ENCODE assay signal across 32 mouse cellular contexts in the genomic region with DNA sequence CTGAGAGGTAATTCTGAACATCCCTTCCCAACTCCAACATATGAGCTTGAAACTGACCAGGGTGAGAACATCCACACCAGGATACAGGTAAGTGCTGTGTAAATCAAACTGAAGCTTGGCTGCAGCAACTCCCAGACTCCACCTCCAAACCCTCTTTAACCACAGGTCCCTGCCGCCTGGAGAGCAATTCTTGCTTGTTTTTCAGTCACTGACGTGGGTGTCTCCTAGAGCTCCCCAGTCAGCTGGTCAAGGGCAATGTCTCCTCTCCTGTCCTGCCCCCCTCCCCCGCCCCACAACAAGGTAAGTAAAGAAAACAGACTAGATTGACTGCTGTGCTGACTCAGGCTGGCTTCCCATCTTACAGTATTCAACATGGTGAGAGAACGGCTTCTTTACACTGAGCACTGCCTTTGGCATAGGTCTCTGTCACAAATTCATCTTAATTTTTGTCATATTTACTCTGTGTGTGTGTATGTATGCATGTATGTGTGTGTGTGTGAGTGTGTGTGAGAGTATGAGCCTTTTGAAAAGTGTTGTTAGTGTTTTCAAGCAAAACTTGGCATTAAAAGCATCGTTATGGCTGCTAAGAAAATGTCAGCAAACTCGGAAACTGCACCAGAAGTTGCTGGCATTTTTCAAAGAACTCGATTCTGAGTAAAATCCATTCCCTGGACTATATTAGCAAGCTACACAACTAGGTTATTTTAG. TPM values are rescaled to one million over a fixed set of nuclear protein-coding genes. Genes with fewer than 3 reads are reported as not detected.
DNase-seq lines count a peak whose midpoint lies in the region; ATAC-seq and TF ChIP-seq lines count a peak whose summit lies in the region.
"Had no signal": no experiment of that assay in that cellular context is flagged by ENCODE, and none has a peak within 500 bp of the region (broad histone marks: within the 10 kb centered on the region; RNA-seq: fewer than 3 reads in every experiment).

No protein-coding gene starts in this region.

- H3K9me3 ChIP-seq in lung, postnatal 0 days (ENCODE audit: low read length): no peaks in the 10 kb centered on the region
- H3K9me3 ChIP-seq in liver, embryonic 16.5 days (replicated peaks; ENCODE audit: control insufficient read depth, low read length): no peaks in the 10 kb centered on the region
- H3K9me3 ChIP-seq: embryonic facial prominence, embryonic 10.5 days; embryonic facial prominence, embryonic 15.5 days; heart, embryonic 13.5 days; hindbrain, embryonic 10.5 days; hindbrain, embryonic 15.5 days; limb, embryonic 10.5 days; limb, embryonic 15.5 days; midbrain, embryonic 10.5 days; midbrain, embryonic 15.5 days; neural tube, embryonic 15.5 days had no signal

- no peak for DNase-seq in frontal cortex, postnatal 10 days (ENCODE audit: low spot score in 2 of 2)
- DNase-seq in lung, postnatal 0 days (ENCODE audit: low spot score): peak; percentile 35
- DNase-seq in lung, postnatal 25 days (ENCODE audit: low spot score): no peak
- DNase-seq in brain, embryonic 18.5 days (ENCODE audit: low read depth, low spot score): peak; percentile 43
- no peak for DNase-seq in retina, postnatal 1 day
- DNase-seq: adrenal gland, adult 2 months; adrenal gland, postnatal 36 days; B cell, adult 2 months; cerebellum, adult 8-10 months; cerebellum, postnatal 25 days; heart, adult 2 months; heart, postnatal 10 days; kidney, adult 8-10 months; kidney, postnatal 10 days; layer of hippocampus, adult 9-11 months; spleen, adult 18-20 months; thymus, adult 2 months; thymus, postnatal 4 days had no signal

- H3K9ac ChIP-seq in lung, postnatal 0 days (replicated peaks; ENCODE audit: low read depth): no peak overlapping the region
- H3K9ac ChIP-seq in liver, embryonic 16.5 days (ENCODE audit: low read depth, low read length): no peak overlapping the region
- H3K9ac ChIP-seq: embryonic facial prominence, embryonic 15.5 days; heart, embryonic 13.5 days; hindbrain, embryonic 15.5 days; limb, embryonic 15.5 days; midbrain, embryonic 15.5 days; neural tube, embryonic 15.5 days had no signal

- no peaks in the 10 kb centered on the region for H3K4me1 ChIP-seq in lung, postnatal 0 days (ENCODE audit: insufficient read depth, low read depth, low read length)
- H3K4me1 ChIP-seq in liver, embryonic 16.5 days (ENCODE audit: control insufficient read depth, low read depth, low read length): no peaks in the 10 kb centered on the region; the same call in 1 of the 2 replicates
- H3K4me1 ChIP-seq: embryonic facial prominence, embryonic 10.5 days; embryonic facial prominence, embryonic 15.5 days; heart, embryonic 13.5 days; hindbrain, embryonic 10.5 days; hindbrain, embryonic 15.5 days; limb, embryonic 10.5 days; limb, embryonic 15.5 days; midbrain, embryonic 10.5 days; midbrain, embryonic 15.5 days; neural tube, embryonic 15.5 days had no signal

- no peak for TF ChIP-seq EP300 in lung, postnatal 0 days (IDR thresholded peaks at IDR 0.05)

- no peak overlapping the region for H3K27ac ChIP-seq in lung, postnatal 0 days (ENCODE audit: low read length)
- 0 out of 2 replicates have a peak overlapping the region, but pooled peaks have one; percentile 41 for H3K27ac ChIP-seq in liver, embryonic 16.5 days (ENCODE audit: low read length)
- H3K27ac ChIP-seq: embryonic facial prominence, embryonic 10.5 days; embryonic facial prominence, embryonic 15.5 days; heart, adult 2 months; heart, embryonic 13.5 days; hindbrain, embryonic 10.5 days; hindbrain, embryonic 15.5 days; limb, embryonic 10.5 days; limb, embryonic 15.5 days; midbrain, embryonic 10.5 days; midbrain, embryonic 15.5 days; neural tube, embryonic 15.5 days had no signal

- 36% methylated on average over 7 of the region's 7 CpGs for WGBS in lung, postnatal 0 days
- 43% methylated on average over 7 of the region's 7 CpGs for WGBS in liver, embryonic 16.5 days (ENCODE audit: insufficient replicate concordance)

- H3K27me3 ChIP-seq in lung, postnatal 0 days (replicated peaks; ENCODE audit: insufficient read depth, low read length): no peaks in the 10 kb centered on the region
- peaks cover 3% of the 10 kb centered on the region for H3K27me3 ChIP-seq in liver, embryonic 16.5 days (ENCODE audit: control insufficient read depth, insufficient read depth, low read depth, low read length)
- H3K27me3 ChIP-seq: embryonic facial prominence, embryonic 15.5 days; hindbrain, embryonic 15.5 days; midbrain, embryonic 15.5 days; neural tube, embryonic 15.5 days had no signal

- no peak for TF ChIP-seq CTCF in lung, postnatal 0 days (IDR thresholded peaks at IDR 0.05)

- no peak overlapping the region for H3K4me3 ChIP-seq in lung, postnatal 0 days (ENCODE audit: low read depth, low read length)
- no peak overlapping the region for H3K4me3 ChIP-seq in liver, embryonic 16.5 days (ENCODE audit: low read depth, low read length)
- H3K4me3 ChIP-seq: embryonic facial prominence, embryonic 10.5 days; embryonic facial prominence, embryonic 15.5 days; heart, adult 2 months; heart, embryonic 13.5 days; hindbrain, embryonic 10.5 days; hindbrain, embryonic 15.5 days; limb, embryonic 10.5 days; limb, embryonic 15.5 days; midbrain, embryonic 10.5 days; midbrain, embryonic 15.5 days; neural tube, embryonic 15.5 days had no signal

- no peak overlapping the region for H3K4me2 ChIP-seq in lung, postnatal 0 days (replicated peaks; ENCODE audit: low read depth, low read length)
- H3K4me2 ChIP-seq in liver, embryonic 16.5 days (ENCODE audit: low read depth, low read length): no peak overlapping the region
- H3K4me2 ChIP-seq: embryonic facial prominence, embryonic 15.5 days; heart, embryonic 13.5 days; hindbrain, embryonic 15.5 days; limb, embryonic 15.5 days; midbrain, embryonic 15.5 days; neural tube, embryonic 15.5 days had no signal

- H3K36me3 ChIP-seq in lung, postnatal 0 days (ENCODE audit: insufficient read depth, low read length): no peaks in the 10 kb centered on the region
- H3K36me3 ChIP-seq in liver, embryonic 16.5 days (ENCODE audit: control insufficient read depth, insufficient read depth): no peaks in the 10 kb centered on the region
- H3K36me3 ChIP-seq: embryonic facial prominence, embryonic 10.5 days; embryonic facial prominence, embryonic 15.5 days; heart, embryonic 13.5 days; hindbrain, embryonic 10.5 days; hindbrain, embryonic 15.5 days; limb, embryonic 10.5 days; limb, embryonic 15.5 days; midbrain, embryonic 10.5 days; midbrain, embryonic 15.5 days; neural tube, embryonic 15.5 days had no signal

- 0 out of 2 replicates have a peak, but pooled peaks have one; percentile 16 for ATAC-seq in frontal cortex, adult (ENCODE audit: low TSS enrichment)
- ATAC-seq in lung, postnatal 0 days: peak; percentile 19
- peak; percentile 74 for ATAC-seq in liver, embryonic 16.5 days (ENCODE audit: low read depth)
- ATAC-seq: activated CD4-positive, CD25-positive, alpha-beta regulatory T cell, adult 4 months; inflammation-experienced regulatory T-cells, adult 6 months; midbrain, embryonic 15.5 days had no signal

RNA-seq across cellular contexts. Expression of a gene that starts 15.4 kb away (rescaled TPM):
- 18.1 and 20.0 TPM in 2 replicates for polyA plus RNA-seq in lung, postnatal 0 days (2015; fragmentation: Nextera tagmentation; extraction: Ambion mirVana)
- polyA plus RNA-seq in liver, embryonic 16.5 days (2015; fragmentation: Nextera tagmentation; extraction: Ambion mirVana): 38.3 and 41.6 TPM in 2 replicates

RNA-seq across cellular contexts. Expression of a gene that starts 47.4 kb away (rescaled TPM):
- polyA plus RNA-seq in lung, postnatal 0 days (2015; fragmentation: Nextera tagmentation; extraction: Ambion mirVana): 2.0 and 2.3 TPM in 2 replicates
- polyA plus RNA-seq in liver, embryonic 16.5 days (2015; fragmentation: Nextera tagmentation; extraction: Ambion mirVana): 43.3 and 49.9 TPM in 2 replicates

Comparison
In these comparisons a context has a peak if more than half of its experiments do, and no peak if none do; other contexts are left out.
1. DNase-seq: peak in lung, postnatal 0 days (single experiment) and brain, embryonic 18.5 days (single experiment); none in frontal cortex, postnatal 10 days (0 of 2), lung, postnatal 25 days (single experiment) and retina, postnatal 1 day (single experiment).
2. ATAC-seq: peak in every context shown above with its lines; median percentile 74 in liver, embryonic 16.5 days; 19 in lung, postnatal 0 days; 16 in frontal cortex, adult.
3. RNA of a gene that starts 47.4 kb away (polyA plus RNA-seq): 43.3 to 49.9 TPM in liver, embryonic 16.5 days; 2.0 to 2.3 TPM in lung, postnatal 0 days; every median in the first group is over 10 times any median in the second.